Mouse (Mus musculus): ENCODE data around the gene Ccdc71.
A peak's percentile ranks its signal among the peaks of the same experiment; 100 is the strongest.

DNA sequence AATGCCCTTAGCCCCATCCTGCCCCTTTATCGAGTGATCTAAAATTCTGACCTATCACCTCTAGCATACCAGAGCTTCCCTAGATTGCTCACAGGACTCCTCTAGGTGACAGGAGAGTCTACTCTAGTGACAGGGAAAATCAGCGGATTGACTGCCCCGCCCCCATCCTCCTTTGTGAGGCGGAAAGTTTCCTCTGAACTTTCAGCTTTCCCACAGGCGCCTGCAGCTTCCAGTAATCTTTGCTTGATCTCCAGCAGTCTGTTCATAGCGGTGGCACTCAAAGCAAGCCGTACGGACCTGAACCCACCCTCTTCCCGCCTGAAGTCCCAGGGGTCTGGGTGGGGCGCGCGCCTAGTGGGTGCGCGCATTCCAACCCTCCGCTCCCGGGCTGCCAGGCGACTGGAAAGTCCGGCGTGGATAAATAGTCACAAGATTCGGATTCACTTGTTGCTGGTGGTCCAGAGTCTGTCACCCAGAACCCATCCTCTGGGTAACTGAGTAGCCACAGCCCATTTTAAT lies 18.4 kb downstream of the Ccdc71 start:
- TF ChIP-seq POU5F1 (IDR thresholded peaks at IDR 0.05; ENCODE audit: borderline replicate concordance, low read length), result no peak
- TF ChIP-seq CTCF (conservative IDR thresholded peaks at IDR 0.05; ENCODE audit: low read length), result no peak
- TF ChIP-seq NANOG (IDR thresholded peaks at IDR 0.05; ENCODE audit: borderline replicate concordance, low read length), result peak; percentile 50; the same call in 1 of the 2 replicates

Measured in E14TG2a.4 (cell line).